In the genomic region with DNA sequence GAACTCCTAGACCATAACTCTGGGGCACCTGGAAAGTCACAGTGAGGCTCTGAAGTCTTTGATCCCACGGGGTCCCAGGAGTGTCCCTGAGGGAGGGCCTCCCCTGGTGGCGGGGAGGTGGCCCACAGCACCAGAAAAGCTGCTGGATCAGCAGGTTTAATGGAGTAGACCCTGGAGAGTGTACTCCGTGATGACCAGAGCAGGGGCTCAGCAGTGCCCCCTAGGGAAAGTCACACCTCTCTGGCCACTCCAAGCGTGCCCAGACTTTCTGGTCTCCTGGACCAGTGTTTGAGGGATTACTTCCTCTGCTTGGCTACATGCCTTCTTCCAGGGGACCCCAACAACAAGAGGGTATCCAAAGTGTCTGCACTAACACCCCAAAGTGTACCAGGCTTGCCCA, we compare ENCODE assay signal across 9 mouse cellular contexts. TPM values are rescaled to one million over a fixed set of nuclear protein-coding genes. Genes with fewer than 3 reads are reported as not detected.
A peak's percentile ranks its signal among the peaks of the same experiment; 100 is the strongest.
DNase-seq lines count a peak whose midpoint lies in the region; ATAC-seq lines count a peak whose summit lies in the region.
"Had no signal": no experiment of that assay in that cellular context is flagged by ENCODE, and none has a peak within 500 bp of the region (broad histone marks: within the 10 kb centered on the region; RNA-seq: fewer than 3 reads in every experiment).

No protein-coding gene starts in this region.

- no peak overlapping the region for H3K4me3 ChIP-seq in forebrain, embryonic 11.5 days (ENCODE audit: low read depth, low read length)
- H3K4me3 ChIP-seq in limb, embryonic 10.5 days = peak overlapping the region; percentile 94; the same call in 1 of the 2 replicates
- H3K4me3 ChIP-seq in neural tube, embryonic 14.5 days (ENCODE audit: low read depth, low read length) = peak overlapping the region; percentile 93; the same call in 1 of the 2 replicates
- H3K4me3 ChIP-seq: stomach, embryonic 15.5 days had no signal

- 73% methylated on average over 4 of the region's 4 CpGs for WGBS in forebrain, embryonic 11.5 days
- WGBS in limb, embryonic 10.5 days = 69% methylated on average over 4 of the region's 4 CpGs
- WGBS in neural tube, embryonic 14.5 days = 58% methylated on average over 4 of the region's 4 CpGs

- DNase-seq in kidney, postnatal 4 days = peak; percentile 54 to 64
- DNase-seq in kidney, adult 18-20 months = no peak
- no peak for DNase-seq in forebrain, embryonic 11.5 days (ENCODE audit: low spot score)
- no peak for DNase-seq in limb, embryonic 10.5 days (ENCODE audit: low spot score)
- no peak for DNase-seq in embryo, embryonic 11 days
- DNase-seq in right cerebral cortex, postnatal 14 days = no peak
- DNase-seq: kidney, postnatal 14 days had no signal

- no peak for ATAC-seq in forebrain, embryonic 11.5 days (replicated peaks; ENCODE audit: low FRiP score)
- no peak for ATAC-seq in neural tube, embryonic 14.5 days (ENCODE audit: low read depth)

- no peaks in the 10 kb centered on the region for H3K9me3 ChIP-seq in forebrain, embryonic 11.5 days (ENCODE audit: control insufficient read depth, low read length)
- no peaks in the 10 kb centered on the region for H3K9me3 ChIP-seq in limb, embryonic 10.5 days (replicated peaks)
- no peaks in the 10 kb centered on the region for H3K9me3 ChIP-seq in neural tube, embryonic 14.5 days (ENCODE audit: control insufficient read depth, low read length)
- H3K9me3 ChIP-seq: stomach, embryonic 15.5 days had no signal

- peaks cover 13% of the 10 kb centered on the region for H3K36me3 ChIP-seq in forebrain, embryonic 11.5 days (ENCODE audit: control insufficient read depth, insufficient read depth, low read length)
- peaks cover 63% of the 10 kb centered on the region for H3K36me3 ChIP-seq in limb, embryonic 10.5 days
- peaks cover 48% of the 10 kb centered on the region for H3K36me3 ChIP-seq in neural tube, embryonic 14.5 days (ENCODE audit: control insufficient read depth, insufficient read depth, low read length)

- peaks cover 19% of the 10 kb centered on the region for H3K4me1 ChIP-seq in forebrain, embryonic 11.5 days (replicated peaks; ENCODE audit: control insufficient read depth, insufficient read depth, low read length)
- peaks cover 42% of the 10 kb centered on the region for H3K4me1 ChIP-seq in limb, embryonic 10.5 days
- H3K4me1 ChIP-seq in neural tube, embryonic 14.5 days (ENCODE audit: control insufficient read depth, insufficient read depth, low read length) = peaks cover 31% of the 10 kb centered on the region

- no peak overlapping the region for H3K27ac ChIP-seq in forebrain, embryonic 11.5 days (ENCODE audit: low read depth, low read length)
- H3K27ac ChIP-seq in limb, embryonic 10.5 days = 0 out of 2 replicates have a peak overlapping the region, but pooled peaks have one; percentile 26
- no peak overlapping the region for H3K27ac ChIP-seq in neural tube, embryonic 14.5 days (ENCODE audit: low read depth, low read length)
- H3K27ac ChIP-seq: stomach, embryonic 15.5 days had no signal

- no peaks in the 10 kb centered on the region for H3K27me3 ChIP-seq in forebrain, embryonic 11.5 days (ENCODE audit: control insufficient read depth, insufficient read depth, low read length)
- H3K27me3 ChIP-seq in limb, embryonic 10.5 days (ENCODE audit: low read depth, poor library complexity, severe bottlenecking) = no peaks in the 10 kb centered on the region
- H3K27me3 ChIP-seq in neural tube, embryonic 14.5 days (ENCODE audit: control insufficient read depth, insufficient read depth, low read length) = peaks cover 2% of the 10 kb centered on the region; the same call in 1 of the 2 replicates
- H3K27me3 ChIP-seq: stomach, embryonic 15.5 days had no signal

- H3K9ac ChIP-seq in forebrain, embryonic 11.5 days (ENCODE audit: low read length) = no peak overlapping the region
- peak overlapping the region; percentile 100 for H3K9ac ChIP-seq in neural tube, embryonic 14.5 days (replicated peaks; ENCODE audit: low read depth, low read length)
- H3K9ac ChIP-seq: stomach, embryonic 15.5 days had no signal

- peak overlapping the region; percentile 15; the same call in 1 of the 2 replicates for H3K4me2 ChIP-seq in forebrain, embryonic 11.5 days (ENCODE audit: low read depth, low read length, severe bottlenecking)
- peak overlapping the region; percentile 99 for H3K4me2 ChIP-seq in neural tube, embryonic 14.5 days (ENCODE audit: low read depth, low read length)

RNA-seq across cellular contexts. Expression of a gene that starts 4.0 kb away (rescaled TPM):
- 13.3 and 15.9 TPM in 2 replicates for polyA plus RNA-seq in forebrain, embryonic 11.5 days (2014; fragmentation: Nextera tagmentation; extraction: Ambion mirVana)
- polyA plus RNA-seq in limb, embryonic 10.5 days (2016; fragmentation: Nextera tagmentation; extraction: Ambion mirVana) = 7.2 and 7.5 TPM in 2 replicates
- 11.5 and 12.2 TPM in 2 replicates for polyA plus RNA-seq in neural tube, embryonic 14.5 days (2014; fragmentation: Nextera tagmentation; extraction: Ambion mirVana)

RNA-seq across cellular contexts. Expression of a gene that starts 15.9 kb away (rescaled TPM):
- polyA plus RNA-seq in forebrain, embryonic 11.5 days (2014; fragmentation: Nextera tagmentation; extraction: Ambion mirVana) = 276 and 322 TPM in 2 replicates
- 453 and 469 TPM in 2 replicates for polyA plus RNA-seq in limb, embryonic 10.5 days (2016; fragmentation: Nextera tagmentation; extraction: Ambion mirVana)
- 162 and 166 TPM in 2 replicates for polyA plus RNA-seq in neural tube, embryonic 14.5 days (2014; fragmentation: Nextera tagmentation; extraction: Ambion mirVana)

RNA-seq across cellular contexts. Expression of a gene that starts 23.2 kb away (rescaled TPM):
- polyA plus RNA-seq in forebrain, embryonic 11.5 days (2014; fragmentation: Nextera tagmentation; extraction: Ambion mirVana) = 430 and 504 TPM in 2 replicates
- polyA plus RNA-seq in limb, embryonic 10.5 days (2016; fragmentation: Nextera tagmentation; extraction: Ambion mirVana) = 651 and 677 TPM in 2 replicates
- 674 and 791 TPM in 2 replicates for polyA plus RNA-seq in neural tube, embryonic 14.5 days (2014; fragmentation: Nextera tagmentation; extraction: Ambion mirVana)

RNA-seq across cellular contexts. Expression of a gene that starts 27.2 kb away (rescaled TPM):
- 0.36 and 0.87 TPM in 2 replicates for polyA plus RNA-seq in forebrain, embryonic 11.5 days (2014; fragmentation: Nextera tagmentation; extraction: Ambion mirVana)
- 0.31 and 0.48 TPM in 2 replicates for polyA plus RNA-seq in limb, embryonic 10.5 days (2016; fragmentation: Nextera tagmentation; extraction: Ambion mirVana)
- polyA plus RNA-seq in neural tube, embryonic 14.5 days (2014; fragmentation: Nextera tagmentation; extraction: Ambion mirVana) = 2.4 and 3.4 TPM in 2 replicates

RNA-seq across cellular contexts. Expression of a gene that starts 35.2 kb away (rescaled TPM):
- 0.51 and 0.76 TPM in 2 replicates for polyA plus RNA-seq in forebrain, embryonic 11.5 days (2014; fragmentation: Nextera tagmentation; extraction: Ambion mirVana)
- polyA plus RNA-seq in limb, embryonic 10.5 days (2016; fragmentation: Nextera tagmentation; extraction: Ambion mirVana) = 0.39 and 0.48 TPM in 2 replicates
- polyA plus RNA-seq in neural tube, embryonic 14.5 days (2014; fragmentation: Nextera tagmentation; extraction: Ambion mirVana) = 0.09 and 2.5 TPM in 2 replicates

Comparison
In these comparisons a context has a peak if more than half of its experiments do, and no peak if none do; other contexts are left out.
1. DNase-seq: peak in kidney, postnatal 4 days (2 of 2); none in kidney, adult 18-20 months (single experiment), forebrain, embryonic 11.5 days (single experiment), limb, embryonic 10.5 days (single experiment), embryo, embryonic 11 days (single experiment) and right cerebral cortex, postnatal 14 days (single experiment).